Mouse (Mus musculus): Measurements from ENCODE around the gene Tspan2. TPM values are rescaled to one million over a fixed set of nuclear protein-coding genes. Genes with fewer than 3 reads are reported as not detected.

Gene Tspan2
- polyA plus RNA-seq, 1 experiment = 3.0 TPM

DNA sequence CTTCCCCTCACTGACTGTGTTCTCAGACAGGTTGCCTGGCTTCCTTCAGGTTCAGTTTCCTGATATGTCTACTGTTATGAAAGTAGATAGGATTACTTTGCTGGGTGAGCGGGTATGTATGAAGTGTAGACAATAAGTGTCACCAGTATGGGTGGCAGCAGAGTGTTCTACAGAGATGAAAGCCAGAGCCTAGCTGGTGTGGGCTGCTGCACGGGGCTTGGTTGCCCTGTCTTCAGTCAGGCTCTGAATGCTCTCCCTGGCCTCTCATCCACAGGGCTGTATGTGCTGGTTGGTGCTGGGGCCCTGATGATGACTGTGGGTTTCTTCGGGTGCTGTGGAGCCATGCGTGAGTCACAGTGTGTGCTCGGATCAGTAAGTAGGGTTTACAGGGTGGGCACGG, 22.7 kb downstream of the Tspan2 start:
- Histone ChIP-seq H3K4me2 (ENCODE audit: low read depth) (no peak overlapping the region), H3K4me3 (no peak overlapping the region), H3K79me2 (ENCODE audit: control insufficient read depth, insufficient read depth) (no peaks in the 10 kb centered on the region), H3K36me3 (ENCODE audit: control insufficient read depth, insufficient read depth) (no peaks in the 10 kb centered on the region), H3K27me3 (ENCODE audit: control insufficient read depth, insufficient read depth, insufficient read length) (no peaks in the 10 kb centered on the region), H3ac (ENCODE audit: control insufficient read depth, insufficient read length) (no peak overlapping the region)
- TF ChIP-seq CEBPB (IDR thresholded peaks at IDR 0.05; ENCODE audit: insufficient read depth, poor library complexity, severe bottlenecking) = no peak
- no peak for TF ChIP-seq POLR2A (IDR thresholded peaks at IDR 0.05; ENCODE audit: insufficient read length, low read depth)
- no peak for TF ChIP-seq REST (IDR thresholded peaks at IDR 0.05; ENCODE audit: insufficient read depth, insufficient read length)
- no peak for TF ChIP-seq TCF12 (IDR thresholded peaks at IDR 0.05; ENCODE audit: insufficient read depth, poor library complexity, severe bottlenecking)
- TF ChIP-seq MYOD1 (IDR thresholded peaks at IDR 0.05; ENCODE audit: control insufficient read depth in 1 of 3, insufficient read length in 2 of 3, low read depth in 2 of 3) = no peak
- no peak for TF ChIP-seq POLR2AphosphoS2 (IDR thresholded peaks at IDR 0.05; ENCODE audit: insufficient read length, low read depth)
- no peak for TF ChIP-seq MAX (IDR thresholded peaks at IDR 0.05; ENCODE audit: low read depth)
- TF ChIP-seq TCF3 (IDR thresholded peaks at IDR 0.05; ENCODE audit: insufficient read length, low read depth) = no peak
- TF ChIP-seq MYOG (IDR thresholded peaks at IDR 0.05; ENCODE audit: control insufficient read depth in 1 of 3, insufficient read depth in 1 of 3, insufficient read length in 2 of 3, low read depth in 2 of 3) = no peak
- TF ChIP-seq USF1 (IDR thresholded peaks at IDR 0.05; ENCODE audit: low read depth) = no peak
- TF ChIP-seq E2F4 (IDR thresholded peaks at IDR 0.05; ENCODE audit: insufficient read depth) = no peak
- no peak for TF ChIP-seq SRF (IDR thresholded peaks at IDR 0.05; ENCODE audit: control insufficient read depth, insufficient read length, low read depth)

DNA sequence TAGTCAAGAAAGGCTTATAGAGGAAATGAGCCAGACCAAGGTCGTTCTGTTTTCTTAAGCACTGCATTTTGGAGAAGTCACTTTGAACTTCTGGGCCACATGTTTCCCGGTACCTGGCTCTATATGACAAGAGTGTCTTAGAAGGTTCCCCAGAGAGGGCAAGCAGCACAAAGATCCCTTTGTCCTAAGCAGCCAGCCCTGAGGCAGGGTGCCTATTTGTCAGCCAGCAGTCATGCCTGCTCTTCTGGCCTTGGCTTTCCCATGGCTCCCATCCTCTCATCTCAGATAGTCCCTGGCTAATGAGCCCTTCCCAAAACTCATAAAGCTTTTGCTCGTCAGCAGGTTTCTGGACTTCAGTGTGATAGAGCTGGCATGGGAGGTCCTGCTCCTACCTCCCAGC, 25.9 kb downstream of the Tspan2 start:
- Histone ChIP-seq H3K4me2 (ENCODE audit: low read depth) (no peak overlapping the region), H3K36me3 (ENCODE audit: control insufficient read depth, insufficient read depth) (no peaks in the 10 kb centered on the region), H3ac (ENCODE audit: control insufficient read depth, insufficient read length) (no peak overlapping the region), H3K4me3 (no peak overlapping the region), H3K79me2 (ENCODE audit: control insufficient read depth, insufficient read depth) (no peaks in the 10 kb centered on the region), H3K27me3 (ENCODE audit: control insufficient read depth, insufficient read depth, insufficient read length) (no peaks in the 10 kb centered on the region)
- TF ChIP-seq E2F4 (IDR thresholded peaks at IDR 0.05; ENCODE audit: insufficient read depth) (no peak), POLR2A (IDR thresholded peaks at IDR 0.05; ENCODE audit: insufficient read length, low read depth) (no peak), SRF (IDR thresholded peaks at IDR 0.05; ENCODE audit: control insufficient read depth, insufficient read length, low read depth) (no peak), MAX (IDR thresholded peaks at IDR 0.05; ENCODE audit: low read depth) (no peak), REST (IDR thresholded peaks at IDR 0.05; ENCODE audit: insufficient read depth, insufficient read length) (no peak), TCF3 (IDR thresholded peaks at IDR 0.05; ENCODE audit: insufficient read length, low read depth) (no peak), MYOD1 (IDR thresholded peaks at IDR 0.05; ENCODE audit: control insufficient read depth in 1 of 3, insufficient read length in 2 of 3, low read depth in 2 of 3) (no peak), USF1 (IDR thresholded peaks at IDR 0.05; ENCODE audit: low read depth) (no peak), CEBPB (IDR thresholded peaks at IDR 0.05; ENCODE audit: insufficient read depth, poor library complexity, severe bottlenecking) (no peak), POLR2AphosphoS2 (IDR thresholded peaks at IDR 0.05; ENCODE audit: insufficient read length, low read depth) (no peak), MYOG (IDR thresholded peaks at IDR 0.05; ENCODE audit: control insufficient read depth in 1 of 3, insufficient read depth in 1 of 3, insufficient read length in 2 of 3, low read depth in 2 of 3) (no peak), TCF12 (IDR thresholded peaks at IDR 0.05; ENCODE audit: insufficient read depth, poor library complexity, severe bottlenecking) (no peak)

DNA sequence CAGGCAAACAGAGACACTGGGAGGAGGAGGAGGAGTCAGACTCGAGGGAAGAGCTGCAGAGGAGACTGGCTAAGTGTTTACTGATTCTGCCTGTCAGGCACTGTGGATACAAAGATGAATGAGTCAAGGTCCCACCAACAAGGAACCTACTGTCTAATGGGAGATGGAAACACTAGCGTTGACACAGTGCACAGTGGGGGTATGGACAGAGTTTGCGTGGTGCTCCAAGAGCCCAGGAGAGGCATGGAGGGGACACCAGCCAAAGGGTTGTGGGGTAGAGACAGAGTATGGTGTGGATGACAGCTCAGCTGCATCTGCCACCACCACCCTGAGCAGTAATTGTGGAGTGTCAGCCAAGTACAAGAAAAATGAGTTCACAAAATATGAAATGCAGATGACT, 28.1 kb downstream of the Tspan2 start:
- Histone ChIP-seq H3K79me2 (ENCODE audit: control insufficient read depth, insufficient read depth) (no peaks in the 10 kb centered on the region), H3ac (ENCODE audit: control insufficient read depth, insufficient read length) (no peak overlapping the region), H3K4me3 (no peak overlapping the region), H3K27me3 (ENCODE audit: control insufficient read depth, insufficient read depth, insufficient read length) (no peaks in the 10 kb centered on the region), H3K4me2 (ENCODE audit: low read depth) (no peak overlapping the region), H3K36me3 (ENCODE audit: control insufficient read depth, insufficient read depth) (no peaks in the 10 kb centered on the region)
- TF ChIP-seq TCF3 (IDR thresholded peaks at IDR 0.05; ENCODE audit: insufficient read length, low read depth) = no peak
- no peak for TF ChIP-seq MYOD1 (IDR thresholded peaks at IDR 0.05; ENCODE audit: control insufficient read depth in 1 of 3, insufficient read length in 2 of 3, low read depth in 2 of 3)
- no peak for TF ChIP-seq POLR2A (IDR thresholded peaks at IDR 0.05; ENCODE audit: insufficient read length, low read depth)
- no peak for TF ChIP-seq MAX (IDR thresholded peaks at IDR 0.05; ENCODE audit: low read depth)
- TF ChIP-seq SRF (IDR thresholded peaks at IDR 0.05; ENCODE audit: control insufficient read depth, insufficient read length, low read depth) = no peak
- TF ChIP-seq E2F4 (IDR thresholded peaks at IDR 0.05; ENCODE audit: insufficient read depth) = no peak
- no peak for TF ChIP-seq POLR2AphosphoS2 (IDR thresholded peaks at IDR 0.05; ENCODE audit: insufficient read length, low read depth)
- TF ChIP-seq MYOG (IDR thresholded peaks at IDR 0.05; ENCODE audit: control insufficient read depth in 1 of 3, insufficient read depth in 1 of 3, insufficient read length in 2 of 3, low read depth in 2 of 3) = no peak
- TF ChIP-seq CEBPB (IDR thresholded peaks at IDR 0.05; ENCODE audit: insufficient read depth, poor library complexity, severe bottlenecking) = no peak
- TF ChIP-seq TCF12 (IDR thresholded peaks at IDR 0.05; ENCODE audit: insufficient read depth, poor library complexity, severe bottlenecking) = no peak
- TF ChIP-seq REST (IDR thresholded peaks at IDR 0.05; ENCODE audit: insufficient read depth, insufficient read length) = no peak
- no peak for TF ChIP-seq USF1 (IDR thresholded peaks at IDR 0.05; ENCODE audit: low read depth)

DNA sequence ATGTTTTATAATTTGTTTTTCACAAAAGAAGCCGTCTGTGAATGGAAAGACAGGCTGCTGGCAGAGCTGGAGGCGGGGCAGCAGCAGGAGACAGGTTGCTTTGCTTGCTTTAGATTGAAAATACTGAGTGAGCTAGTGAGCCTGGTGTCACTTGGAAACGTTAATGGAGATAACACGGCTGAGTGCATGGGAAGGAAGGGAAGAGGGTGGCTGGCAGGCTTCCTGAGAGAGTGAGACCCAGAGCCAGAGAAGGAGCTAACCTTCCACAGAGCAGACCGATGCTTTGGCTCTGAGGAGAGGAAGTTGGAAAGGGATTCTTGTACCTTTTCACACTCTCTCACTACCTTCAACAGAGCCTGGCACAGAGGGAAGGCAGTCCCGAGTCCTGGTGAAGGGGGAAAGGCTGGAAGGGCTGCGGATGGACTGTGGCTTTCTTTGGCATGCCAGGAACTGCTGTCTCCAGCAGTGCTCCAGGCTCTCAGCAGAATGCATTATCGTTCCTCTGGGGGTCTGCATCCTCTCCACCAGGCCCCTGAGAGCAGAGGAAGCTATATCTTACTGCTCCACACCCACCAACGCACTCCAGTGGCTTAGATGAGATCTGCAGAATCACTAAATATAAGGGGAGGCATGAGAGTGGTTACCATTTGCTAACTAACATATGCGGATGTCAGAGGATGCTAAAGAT, 29.5 kb downstream of the Tspan2 start:
- no peak overlapping the region for H3K4me2 ChIP-seq (ENCODE audit: low read depth)
- no peak overlapping the region for H3K4me3 ChIP-seq
- no peaks in the 10 kb centered on the region for H3K36me3 ChIP-seq (ENCODE audit: control insufficient read depth, insufficient read depth)

More for the DNA sequence above, 29.5 kb downstream of the Tspan2 start:
- H3K27me3 ChIP-seq (ENCODE audit: control insufficient read depth, insufficient read depth, insufficient read length) = no peaks in the 10 kb centered on the region
- no peak overlapping the region for H3ac ChIP-seq (ENCODE audit: control insufficient read depth, insufficient read length)
- no peaks in the 10 kb centered on the region for H3K79me2 ChIP-seq (ENCODE audit: control insufficient read depth, insufficient read depth)
- no peak for TF ChIP-seq MYOG (IDR thresholded peaks at IDR 0.05; ENCODE audit: control insufficient read depth in 1 of 3, insufficient read depth in 1 of 3, insufficient read length in 2 of 3, low read depth in 2 of 3)
- no peak for TF ChIP-seq TCF3 (IDR thresholded peaks at IDR 0.05; ENCODE audit: insufficient read length, low read depth)
- no peak for TF ChIP-seq TCF12 (IDR thresholded peaks at IDR 0.05; ENCODE audit: insufficient read depth, poor library complexity, severe bottlenecking)
- TF ChIP-seq MAX (IDR thresholded peaks at IDR 0.05; ENCODE audit: low read depth) = no peak
- TF ChIP-seq USF1 (IDR thresholded peaks at IDR 0.05; ENCODE audit: low read depth) = no peak
- TF ChIP-seq POLR2AphosphoS2 (IDR thresholded peaks at IDR 0.05; ENCODE audit: insufficient read length, low read depth) = no peak
- no peak for TF ChIP-seq REST (IDR thresholded peaks at IDR 0.05; ENCODE audit: insufficient read depth, insufficient read length)
- TF ChIP-seq CEBPB (IDR thresholded peaks at IDR 0.05; ENCODE audit: insufficient read depth, poor library complexity, severe bottlenecking) = no peak
- no peak for TF ChIP-seq POLR2A (IDR thresholded peaks at IDR 0.05; ENCODE audit: insufficient read length, low read depth)
- TF ChIP-seq SRF (IDR thresholded peaks at IDR 0.05; ENCODE audit: control insufficient read depth, insufficient read length, low read depth) = no peak
- TF ChIP-seq E2F4 (IDR thresholded peaks at IDR 0.05; ENCODE audit: insufficient read depth) = no peak
- TF ChIP-seq MYOD1 (IDR thresholded peaks at IDR 0.05; ENCODE audit: control insufficient read depth in 1 of 3, insufficient read length in 2 of 3, low read depth in 2 of 3) = no peak
